Mouse (Mus musculus) CD4-positive, CD25-positive, alpha-beta regulatory T cell, adult 4 months (primary cell): ENCODE measurements at regions not wholly inside any gene's neighbourhood (a gene's known extent, or its start where the extent isn't known, plus 50 kb on each side); places are given as distances from the start of the nearest gene placed in this dataset.

ENCODE experiments used
- ATAC-seq: one replicate; pipeline ENCODE4 v1.8.0; 2017

- no peak for ATAC-seq
Observed at GRCm38 (mm10) chr3:138668394-138669092, 73.5 kb upstream of the Tspan5 start.

DNA sequence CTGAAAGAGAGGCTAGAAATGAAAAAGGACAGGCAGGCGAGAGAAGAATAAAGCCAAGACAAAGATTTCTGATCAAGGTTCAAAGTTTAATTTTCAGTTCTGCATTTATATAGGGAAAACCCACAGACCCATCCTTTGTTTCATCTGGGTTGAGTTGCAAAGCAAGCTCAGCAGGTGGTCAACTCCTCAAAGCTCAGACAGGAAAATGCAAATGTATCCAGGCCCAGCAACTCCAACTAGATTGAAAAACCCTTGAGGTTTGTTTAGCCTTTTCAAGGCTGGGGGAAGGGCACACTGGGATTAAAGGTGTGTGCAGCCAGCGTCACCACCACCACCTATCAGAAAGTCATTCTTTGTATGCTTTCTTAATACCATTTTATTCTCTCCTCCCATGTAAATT is 66.1 kb upstream of the Tspan5 start:
- no peak for ATAC-seq

- no peak for ATAC-seq
Observed at GRCm38 (mm10) chr3:138678351-138678750, 63.6 kb upstream of the Tspan5 start.

DNA sequence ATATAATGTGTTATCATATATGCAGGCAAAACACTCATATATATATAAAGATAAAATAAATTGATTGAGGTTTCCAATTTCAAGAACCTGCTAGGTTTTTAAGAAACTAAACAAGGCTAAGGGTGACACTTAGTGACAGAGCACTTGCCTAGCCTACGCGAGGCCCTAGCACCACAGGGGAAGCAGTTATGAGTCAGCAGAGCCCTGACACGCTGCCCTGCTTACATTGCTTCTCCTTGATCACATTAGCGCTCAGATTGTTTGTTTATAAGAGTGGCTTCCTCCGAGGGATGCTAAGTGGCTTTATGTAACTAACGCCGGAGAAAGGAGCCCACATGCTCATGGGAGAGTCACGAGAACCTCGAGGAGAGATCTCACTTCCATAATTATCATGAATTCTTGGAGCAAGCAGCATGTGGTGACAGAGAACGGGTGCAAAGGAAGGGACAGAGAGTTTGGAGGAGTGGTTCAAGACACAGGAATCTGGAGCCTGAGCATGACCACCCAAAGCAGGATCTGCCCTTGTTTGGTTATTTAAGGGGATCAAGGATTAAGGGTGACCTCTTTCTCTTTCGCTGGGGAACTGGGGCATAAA is 55.3 kb upstream of the Tspan5 start:
- no peak for ATAC-seq

GRCm38 (mm10) chr3:138688606-138689005 is 53.4 kb upstream of the Tspan5 start:
- ATAC-seq, result no peak
